Comparison of ENCODE assay signal across 8 mouse cellular contexts in genomic region chr11:59226251-59226650, GRCm38 (mm10). TPM values are rescaled to one million over a fixed set of nuclear protein-coding genes. Genes with fewer than 3 reads are reported as not detected.
DNase-seq lines count a peak whose midpoint lies in the region; ATAC-seq and TF ChIP-seq lines count a peak whose summit lies in the region.

No protein-coding gene starts in this region.

- no peak for DNase-seq in kidney, postnatal 0 days (ENCODE audit: low spot score)
- no peak for DNase-seq in kidney, postnatal 10 days
- no peak for DNase-seq in thymus, postnatal 10 days (ENCODE audit: low spot score in 2 of 2)
- DNase-seq in gastrocnemius, postnatal 10 days: no peak
- DNase-seq in adrenal gland, adult (ENCODE audit: inconsistent age in 2 of 2, low spot score in 1 of 2): no peak

- 18% methylated on average over 3 of the region's 3 CpGs for WGBS in kidney, postnatal 0 days
- WGBS in bone marrow, adult 2 months: 22% methylated on average over 3 of the region's 3 CpGs
- WGBS in hindbrain, embryonic 16.5 days: 49% methylated on average over 3 of the region's 3 CpGs

- peak overlapping the region; percentile 96 for H3K4me3 ChIP-seq in kidney, postnatal 0 days (replicated peaks; ENCODE audit: low read depth, low read length)
- peak overlapping the region; percentile 49 for H3K4me3 ChIP-seq in bone marrow, adult 2 months (replicated peaks; ENCODE audit: control insufficient read depth, low read depth, low read length)
- H3K4me3 ChIP-seq in hindbrain, embryonic 16.5 days (ENCODE audit: low read length): peak overlapping the region; percentile 77
- peak overlapping the region; percentile 98 for H3K4me3 ChIP-seq in myocyte

- H3K36me3 ChIP-seq in kidney, postnatal 0 days (ENCODE audit: insufficient read depth, low read length): no peaks in the 10 kb centered on the region
- no peaks in the 10 kb centered on the region for H3K36me3 ChIP-seq in hindbrain, embryonic 16.5 days (ENCODE audit: control insufficient read depth, insufficient read depth, low read length)
- peaks cover 7% of the 10 kb centered on the region for H3K36me3 ChIP-seq in myocyte (ENCODE audit: control insufficient read depth, insufficient read depth)

- no peak overlapping the region for H3ac ChIP-seq in myocyte (ENCODE audit: control insufficient read depth, insufficient read length)

- no peak for TF ChIP-seq CTCF in kidney, postnatal 0 days (IDR thresholded peaks at IDR 0.05; ENCODE audit: low read depth)
- TF ChIP-seq CTCF in bone marrow, adult 2 months (IDR thresholded peaks at IDR 0.05; ENCODE audit: control insufficient read depth, insufficient read depth, low read length): no peak

- H3K79me2 ChIP-seq in myocyte (ENCODE audit: control insufficient read depth, insufficient read depth): peaks cover 67% of the 10 kb centered on the region

- TF ChIP-seq POLR2A in bone marrow, adult 2 months (IDR thresholded peaks at IDR 0.05; ENCODE audit: borderline replicate concordance, control insufficient read depth, low read depth, low read length): no peak
- TF ChIP-seq POLR2A in myocyte (IDR thresholded peaks at IDR 0.05; ENCODE audit: insufficient read length, low read depth): no peak

- no peaks in the 10 kb centered on the region for H3K27me3 ChIP-seq in kidney, postnatal 0 days (ENCODE audit: insufficient read depth, low read length)
- H3K27me3 ChIP-seq in hindbrain, embryonic 16.5 days (replicated peaks; ENCODE audit: control insufficient read depth, insufficient read depth, low read length): no peaks in the 10 kb centered on the region
- no peaks in the 10 kb centered on the region for H3K27me3 ChIP-seq in myocyte (ENCODE audit: control insufficient read depth, insufficient read depth, insufficient read length)

- H3K9ac ChIP-seq in kidney, postnatal 0 days (ENCODE audit: low read depth, low read length): peak overlapping the region; percentile 94; the same call in 1 of the 2 replicates
- peak overlapping the region; percentile 90; the same call in 1 of the 2 replicates for H3K9ac ChIP-seq in hindbrain, embryonic 16.5 days (ENCODE audit: low read depth, low read length)

- ATAC-seq in kidney, postnatal 0 days (replicated peaks; ENCODE audit: low FRiP score, low read depth): no peak
- no peak for ATAC-seq in hindbrain, embryonic 16.5 days

- H3K9me3 ChIP-seq in kidney, postnatal 0 days (replicated peaks; ENCODE audit: low read length): no peaks in the 10 kb centered on the region
- no peaks in the 10 kb centered on the region for H3K9me3 ChIP-seq in hindbrain, embryonic 16.5 days (ENCODE audit: control insufficient read depth, low read length)

- peak overlapping the region; percentile 76 for H3K4me2 ChIP-seq in kidney, postnatal 0 days (ENCODE audit: low read length)
- H3K4me2 ChIP-seq in hindbrain, embryonic 16.5 days (ENCODE audit: low read length): peak overlapping the region; percentile 78
- peak overlapping the region; percentile 96 for H3K4me2 ChIP-seq in myocyte (ENCODE audit: low read depth)

- peak overlapping the region; percentile 99; the same call in 1 of the 2 replicates for H3K27ac ChIP-seq in kidney, postnatal 0 days
- H3K27ac ChIP-seq in bone marrow, adult 2 months (ENCODE audit: control insufficient read depth, insufficient read depth, low read depth, low read length, poor library complexity): no peak overlapping the region
- no peak overlapping the region; the same call in 1 of the 2 replicates for H3K27ac ChIP-seq in hindbrain, embryonic 16.5 days (ENCODE audit: low read depth, low read length)

- peaks cover 36% of the 10 kb centered on the region for H3K4me1 ChIP-seq in kidney, postnatal 0 days (replicated peaks; ENCODE audit: insufficient read depth, low read length)
- peaks cover 11% of the 10 kb centered on the region for H3K4me1 ChIP-seq in bone marrow, adult 2 months (ENCODE audit: control insufficient read depth, insufficient read depth, low read length)
- H3K4me1 ChIP-seq in hindbrain, embryonic 16.5 days (ENCODE audit: control insufficient read depth, insufficient read depth, low read depth, low read length): peaks cover 37% of the 10 kb centered on the region

TF ChIP-seq in myocyte, 11 proteins besides CTCF, POLR2A, EP300 and RAD21:
- TF ChIP-seq POLR2AphosphoS2 (IDR thresholded peaks at IDR 0.05; ENCODE audit: insufficient read length, low read depth): no peak
- TF ChIP-seq MYOD1 (IDR thresholded peaks at IDR 0.05; ENCODE audit: control insufficient read depth in 1 of 3, insufficient read length in 2 of 3, low read depth in 2 of 3): peak; percentile 50 to 81 (median 70)
- peak in 1 of 3 experiments; percentile 3 for TF ChIP-seq MYOG (IDR thresholded peaks at IDR 0.05; ENCODE audit: control insufficient read depth in 1 of 3, insufficient read depth in 1 of 3, insufficient read length in 2 of 3, low read depth in 2 of 3)

RNA-seq across cellular contexts. Expression of gene Arf1, which starts 1.8 kb away (rescaled TPM):
- 670 and 713 TPM in 2 replicates for polyA plus RNA-seq in kidney, postnatal 0 days (2015; fragmentation: Nextera tagmentation; extraction: Ambion mirVana)
- 72.4 and 90.6 TPM in 2 replicates for polyA plus RNA-seq in bone marrow, adult 2 months (2011; ENCODE audit: insufficient read depth, insufficient read length, low replicate concordance, missing spikeins)
- polyA plus RNA-seq in hindbrain, embryonic 16.5 days (2015; fragmentation: Nextera tagmentation; extraction: Ambion mirVana): 684 and 686 TPM in 2 replicates
- 500 TPM for polyA plus RNA-seq in myocyte (2012; fragmentation: generic; extraction: Trizol)
- total RNA-seq in gastrocnemius, postnatal 10 days (2021): 100 to 1,000 TPM; 222 to 228 TPM

RNA-seq across cellular contexts. Expression of gene 2310033P09Rik, which starts 18.1 kb away (rescaled TPM):
- 33.9 and 35.0 TPM in 2 replicates for polyA plus RNA-seq in kidney, postnatal 0 days (2015; fragmentation: Nextera tagmentation; extraction: Ambion mirVana)
- polyA plus RNA-seq in bone marrow, adult 2 months (2011; ENCODE audit: insufficient read depth, insufficient read length, low replicate concordance, missing spikeins): 19.0 and 32.8 TPM in 2 replicates
- 26.8 and 27.6 TPM in 2 replicates for polyA plus RNA-seq in hindbrain, embryonic 16.5 days (2015; fragmentation: Nextera tagmentation; extraction: Ambion mirVana)
- 13.3 TPM for polyA plus RNA-seq in myocyte (2012; fragmentation: generic; extraction: Trizol)
- total RNA-seq in gastrocnemius, postnatal 10 days (2021): 1 to 10 TPM; 6.1 to 6.3 TPM

RNA-seq across cellular contexts. Expression of gene Mrpl55, which starts 24.0 kb away (rescaled TPM):
- polyA plus RNA-seq in kidney, postnatal 0 days (2015; fragmentation: Nextera tagmentation; extraction: Ambion mirVana): 112 and 121 TPM in 2 replicates
- 17.6 and 28.0 TPM in 2 replicates for polyA plus RNA-seq in bone marrow, adult 2 months (2011; ENCODE audit: insufficient read depth, insufficient read length, low replicate concordance, missing spikeins)
- polyA plus RNA-seq in hindbrain, embryonic 16.5 days (2015; fragmentation: Nextera tagmentation; extraction: Ambion mirVana): 92.1 and 95.9 TPM in 2 replicates
- 36.0 TPM for polyA plus RNA-seq in myocyte (2012; fragmentation: generic; extraction: Trizol)
- 10 to 100 TPM; 36.7 to 38.0 TPM for total RNA-seq in gastrocnemius, postnatal 10 days (2021)

RNA-seq across cellular contexts. Expression of gene Guk1, which starts 34.2 kb away (rescaled TPM):
- 127 and 135 TPM in 2 replicates for polyA plus RNA-seq in kidney, postnatal 0 days (2015; fragmentation: Nextera tagmentation; extraction: Ambion mirVana)
- 40.5 and 53.7 TPM in 2 replicates for polyA plus RNA-seq in bone marrow, adult 2 months (2011; ENCODE audit: insufficient read depth, insufficient read length, low replicate concordance, missing spikeins)
- 252 and 294 TPM in 2 replicates for polyA plus RNA-seq in hindbrain, embryonic 16.5 days (2015; fragmentation: Nextera tagmentation; extraction: Ambion mirVana)
- 63.5 TPM for polyA plus RNA-seq in myocyte (2012; fragmentation: generic; extraction: Trizol)
- total RNA-seq in gastrocnemius, postnatal 10 days (2021): 10 to 100 TPM; 20.8 to 22.0 TPM

RNA-seq across cellular contexts. Expression of gene Gjc2, which starts 43.2 kb away (rescaled TPM):
- 1.2 TPM in 2 replicates for polyA plus RNA-seq in kidney, postnatal 0 days (2015; fragmentation: Nextera tagmentation; extraction: Ambion mirVana)
- not detected in 2 replicates for polyA plus RNA-seq in bone marrow, adult 2 months (2011; ENCODE audit: insufficient read depth, insufficient read length, low replicate concordance, missing spikeins)
- 0.20 and 0.22 TPM in 2 replicates for polyA plus RNA-seq in hindbrain, embryonic 16.5 days (2015; fragmentation: Nextera tagmentation; extraction: Ambion mirVana)
- polyA plus RNA-seq in myocyte (2012; fragmentation: generic; extraction: Trizol): 0.04 TPM
- 1 to 10 TPM in 1 of 2 experiments, under 1 TPM in 1; 0.78 to 1.2 TPM for total RNA-seq in gastrocnemius, postnatal 10 days (2021)
